Mouse (Mus musculus) stomach, embryonic 16.5 days (tissue): ENCODE data around the gene Akt1s1. TPM values are rescaled to one million over a fixed set of nuclear protein-coding genes. Genes with fewer than 3 reads are reported as not detected.

ENCODE experiments used
- ATAC-seq: fragments of 200-750 bp; cut with Nextera tagmentation; 2 replicates; pipeline ENCODE4 v1.8.0; 2017; ENCODE audit warnings: moderate number of reproducible peaks, moderate TSS enrichment; ENCODE audit not compliant: insufficient read depth, low FRiP score
- H3K27ac ChIP-seq: fragments of 300-500 bp; sonication (generic); 2 replicates; pipeline ENCODE4 v1.5.1; 2014; ENCODE audit warnings: low read length
- H3K27me3 ChIP-seq: fragments of 300-500 bp; sonication (generic); 2 replicates; pipeline ENCODE4 v1.6.1; 2014; ENCODE audit warnings: low read length, control low read depth, mixed read lengths; ENCODE audit not compliant: control insufficient read depth, insufficient read depth
- H3K36me3 ChIP-seq: fragments of 300-500 bp; sonication (generic); 2 replicates; pipeline ENCODE4 v1.6.1; 2014; ENCODE audit warnings: low read length; ENCODE audit not compliant: control insufficient read depth, insufficient read depth
- H3K4me1 ChIP-seq: fragments of 300-500 bp; sonication (generic); 2 replicates; pipeline ENCODE4 v1.6.1; 2014; ENCODE audit warnings: low read length, control low read depth, mixed read lengths; ENCODE audit not compliant: control insufficient read depth, insufficient read depth
- H3K4me2 ChIP-seq: fragments of 300-500 bp; sonication (generic); 2 replicates; pipeline ENCODE4 v1.6.1; 2014; ENCODE audit warnings: low read depth, low read length, mixed read lengths
- H3K4me3 ChIP-seq: fragments of 300-500 bp; sonication (generic); replicated peaks from 2 replicates; pipeline ENCODE4 v1.5.1; 2014; ENCODE audit warnings: mild to moderate bottlenecking, low read length
- H3K9ac ChIP-seq: fragments of 300-500 bp; sonication (generic); 2 replicates; pipeline ENCODE4 v1.6.1; 2014; ENCODE audit warnings: low read length
- H3K9me3 ChIP-seq: fragments of 300-500 bp; sonication (generic); replicated peaks from 2 replicates; pipeline ENCODE4 v1.6.1; 2016; ENCODE audit warnings: low read length, control low read depth; ENCODE audit not compliant: control insufficient read depth
- WGBS: fragments of 180-500 bp; shearing (Covaris S2); extraction: QIAGEN DNeasy Blood & Tissue Kit; methylation state at CpG from one replicate; pipeline ENCODE4 v1.1.7; 2014; 5-methylcytosine and 5-hydroxymethylcytosine counted together
- polyA plus RNA-seq: library from polyadenylated mRNA; unstranded; fragments of >200 nt; fragmentation: Nextera tagmentation; extraction: Ambion mirVana; gene quantifications from 2 replicates; pipeline ENCODE4 v1.2.1, GENCODE M21; 2015

The Akt1s1 gene
- polyA plus RNA-seq = 73.5 and 83.1 TPM in 2 replicates

DNA sequence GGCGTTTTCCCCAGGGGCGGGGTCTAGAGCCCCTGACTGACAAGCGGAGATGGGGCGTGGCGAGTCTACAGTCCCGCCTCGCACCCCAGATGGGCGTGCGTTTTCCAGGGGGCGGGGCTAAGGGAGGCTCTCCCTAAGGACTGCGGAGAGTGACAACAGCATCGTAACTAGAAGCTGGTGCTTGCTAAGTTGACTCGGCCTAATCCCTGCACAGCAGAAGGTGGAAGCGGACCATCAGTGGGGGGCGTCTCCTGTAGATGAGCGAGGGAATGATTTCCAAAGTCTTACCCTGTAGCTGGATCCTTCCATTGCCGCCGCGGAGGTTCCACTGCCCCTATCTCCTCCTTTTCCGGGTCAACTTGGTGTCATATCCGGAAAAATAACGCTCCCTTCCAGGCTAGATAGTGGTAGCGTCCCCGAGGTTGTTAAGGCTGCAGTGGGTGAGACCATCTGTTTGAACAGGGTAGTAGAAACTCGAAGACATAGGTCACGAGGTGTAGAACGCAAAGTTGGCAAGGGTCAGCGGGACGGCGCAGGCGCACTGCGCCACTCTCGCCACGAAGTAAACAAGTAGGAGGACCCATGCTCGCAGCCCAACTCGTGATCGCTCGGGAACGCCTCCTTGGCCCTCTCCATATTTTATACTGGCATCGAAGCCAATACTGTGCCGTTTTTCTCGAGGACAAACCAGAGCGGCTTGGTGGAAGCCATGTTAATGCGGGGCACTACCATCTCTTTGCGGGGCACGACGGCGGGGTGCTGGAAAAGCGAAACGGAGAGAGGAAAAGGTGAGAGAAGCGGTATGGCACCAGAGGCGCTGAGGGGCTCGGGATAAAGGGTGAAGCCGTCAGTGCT lies at the start of gene Akt1s1, which contains the start of gene Tbc1d17:
Akt1s1 (plus strand) TSS at position 431 of the 855 bp plus-strand sequence.
Tbc1d17 (minus strand) TSS at position 519 of the 855 bp plus-strand sequence.
- under 1% methylated on average over 54 of the region's 54 CpGs for WGBS
- Histone ChIP-seq H3K9ac (peak within 1 kb of the TSS; percentile 84), H3K27me3 (no peaks in the 10 kb centered on the region), H3K4me2 (peak within 1 kb of the TSS; percentile 93), H3K36me3 (peaks cover 15% of the 10 kb centered on the region), H3K4me1 (peaks cover 29% of the 10 kb centered on the region), H3K27ac (peak within 1 kb of the TSS; percentile 97), H3K9me3 (no peaks in the 10 kb centered on the region), H3K4me3 (peak within 1 kb of the TSS; percentile 66)
- ATAC-seq = peak; percentile 87

GRCm38 (mm10) chr7:44808927-44809326 lies 39.9 kb upstream of the Akt1s1 start:
- H3K4me1 ChIP-seq = no peaks in the 10 kb centered on the region
- H3K27me3 ChIP-seq = no peaks in the 10 kb centered on the region
- no peak overlapping the region for H3K9ac ChIP-seq
- 73% methylated on average over 2 of the region's 2 CpGs for WGBS
- no peaks in the 10 kb centered on the region for H3K9me3 ChIP-seq
- H3K36me3 ChIP-seq = 0 out of 2 replicates have a peak, but pooled peaks cover 3% of the 10 kb centered on the region
- no peak overlapping the region for H3K4me2 ChIP-seq
- H3K27ac ChIP-seq = no peak overlapping the region
- H3K4me3 ChIP-seq = no peak overlapping the region
- ATAC-seq = no peak

DNA sequence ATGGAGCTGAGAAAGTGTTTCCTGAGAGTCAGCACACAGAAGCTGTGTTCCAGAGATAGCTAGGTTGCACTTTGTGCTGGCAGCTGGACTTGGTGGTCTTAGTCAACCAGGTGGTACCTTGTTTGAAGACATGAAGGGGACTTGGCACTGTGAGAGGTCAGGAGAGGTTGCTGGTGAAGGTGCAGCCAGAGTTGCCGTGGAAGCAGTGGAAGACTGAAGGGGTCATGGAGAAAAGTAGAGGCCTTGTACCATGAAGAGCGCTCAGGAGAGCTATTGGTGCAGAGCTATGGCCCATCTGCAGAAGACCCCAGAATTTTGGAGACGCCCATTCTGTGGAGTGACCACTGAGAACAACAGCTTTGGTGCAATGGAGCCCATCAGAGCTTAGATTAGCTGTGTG lies 39.3 kb upstream of the Akt1s1 start:
- no peak overlapping the region for H3K4me3 ChIP-seq
- H3K4me2 ChIP-seq = no peak overlapping the region
- 95% methylated on average over 3 of the region's 3 CpGs for WGBS
- 0 out of 2 replicates have a peak, but pooled peaks cover 3% of the 10 kb centered on the region for H3K36me3 ChIP-seq
- H3K27me3 ChIP-seq = no peaks in the 10 kb centered on the region
- no peak overlapping the region for H3K9ac ChIP-seq
- no peaks in the 10 kb centered on the region for H3K9me3 ChIP-seq
- ATAC-seq = no peak
- no peak overlapping the region for H3K27ac ChIP-seq
- H3K4me1 ChIP-seq = no peaks in the 10 kb centered on the region

GRCm38 (mm10) chr7:44810365-44810764 lies 38.4 kb upstream of the Akt1s1 start:
- no peak overlapping the region for H3K4me2 ChIP-seq
- 0 out of 2 replicates have a peak, but pooled peaks cover 5% of the 10 kb centered on the region for H3K4me1 ChIP-seq
- no peak overlapping the region for H3K9ac ChIP-seq
- ATAC-seq = no peak
- H3K4me3 ChIP-seq = no peak overlapping the region
- H3K27me3 ChIP-seq = no peaks in the 10 kb centered on the region
- no peaks in the 10 kb centered on the region for H3K9me3 ChIP-seq
- H3K27ac ChIP-seq = no peak overlapping the region
- WGBS = 76% methylated on average over 4 of the region's 4 CpGs
- 0 out of 2 replicates have a peak, but pooled peaks cover 3% of the 10 kb centered on the region for H3K36me3 ChIP-seq

- 86% methylated on average over 7 of the region's 7 CpGs for WGBS
- H3K9ac ChIP-seq = no peak overlapping the region
- H3K27me3 ChIP-seq = no peaks in the 10 kb centered on the region
- no peak for ATAC-seq
- 0 out of 2 replicates have a peak, but pooled peaks cover 5% of the 10 kb centered on the region for H3K4me1 ChIP-seq
- 0 out of 2 replicates have a peak, but pooled peaks cover 3% of the 10 kb centered on the region for H3K36me3 ChIP-seq
- no peak overlapping the region for H3K4me2 ChIP-seq
- H3K4me3 ChIP-seq = no peak overlapping the region
- H3K27ac ChIP-seq = no peak overlapping the region
- no peaks in the 10 kb centered on the region for H3K9me3 ChIP-seq
Observed at GRCm38 (mm10) chr7:44810819-44811557, 37.8 kb upstream of the Akt1s1 start.

- no peak overlapping the region for H3K4me3 ChIP-seq
- H3K9me3 ChIP-seq = no peaks in the 10 kb centered on the region
- no peaks in the 10 kb centered on the region for H3K27me3 ChIP-seq
- H3K36me3 ChIP-seq = 0 out of 2 replicates have a peak, but pooled peaks cover 3% of the 10 kb centered on the region
- H3K27ac ChIP-seq = no peak overlapping the region
- no peak overlapping the region for H3K9ac ChIP-seq
- no peak overlapping the region for H3K4me2 ChIP-seq
- 89% methylated on average over 20 of the region's 20 CpGs for WGBS
- H3K4me1 ChIP-seq = peaks cover 11% of the 10 kb centered on the region
- no peak for ATAC-seq
Observed at GRCm38 (mm10) chr7:44812651-44813325, 36.0 kb upstream of the Akt1s1 start.

DNA sequence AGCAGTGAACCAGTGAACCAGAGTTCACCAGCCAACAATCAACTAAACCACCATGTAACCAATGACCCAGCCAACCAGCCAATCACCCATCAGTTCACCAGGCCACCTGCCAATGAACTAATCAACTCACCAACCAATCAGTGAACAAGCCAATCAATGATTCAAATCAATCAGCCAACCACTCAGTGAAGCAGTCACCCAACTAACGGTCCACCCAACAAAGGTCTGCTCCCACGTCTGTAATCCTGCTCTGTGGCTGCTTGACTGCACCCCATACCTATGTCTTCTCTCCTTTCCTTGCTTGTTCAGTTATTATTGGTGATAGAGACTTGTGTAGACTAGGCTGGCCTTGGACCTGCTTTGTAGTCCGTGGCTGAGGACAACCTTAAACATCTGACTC lies 34.8 kb upstream of the Akt1s1 start:
- Histone ChIP-seq H3K9ac (no peak overlapping the region), H3K4me3 (no peak overlapping the region), H3K4me1 (peaks cover 23% of the 10 kb centered on the region), H3K4me2 (no peak overlapping the region), H3K27me3 (no peaks in the 10 kb centered on the region), H3K27ac (no peak overlapping the region), H3K9me3 (no peaks in the 10 kb centered on the region), H3K36me3 (0 out of 2 replicates have a peak, but pooled peaks cover 3% of the 10 kb centered on the region)
- no peak for ATAC-seq
- 91% methylated on average over 3 of the region's 3 CpGs for WGBS

GRCm38 (mm10) chr7:44814423-44814822 lies 34.4 kb upstream of the Akt1s1 start:
- H3K4me2 ChIP-seq = no peak overlapping the region
- no peak for ATAC-seq
- WGBS = 86% methylated on average over 4 of the region's 4 CpGs

More at GRCm38 (mm10) chr7:44814423-44814822, 34.4 kb upstream of the Akt1s1 start:
- H3K27ac ChIP-seq = no peak overlapping the region
- no peaks in the 10 kb centered on the region for H3K27me3 ChIP-seq
- peaks cover 27% of the 10 kb centered on the region for H3K4me1 ChIP-seq
- no peak overlapping the region for H3K4me3 ChIP-seq
- H3K36me3 ChIP-seq = 0 out of 2 replicates have a peak, but pooled peaks cover 3% of the 10 kb centered on the region
- no peaks in the 10 kb centered on the region for H3K9me3 ChIP-seq
- no peak overlapping the region for H3K9ac ChIP-seq
